Mouse (Mus musculus) limb, embryonic 10.5 days (tissue): ENCODE measurements around the gene Olfr1388. TPM values are rescaled to one million over a fixed set of nuclear protein-coding genes. Genes with fewer than 3 reads are reported as not detected.
"Not testable (repeated sequence)": the region's sequence is repeated elsewhere in the genome, so short reads cannot be mapped to it uniquely, and the experiment has no call there.

Experiments used
- DNase-seq: peaks from one replicate; pipeline ENCODE4 v3.0.0-alpha.2; 2017; ENCODE audit warnings: low spot score
- H3K27ac ChIP-seq: fragments of 300-500 bp; sonication (generic); 2 replicates; pipeline ENCODE4 v1.5.1; 2016; ENCODE audit warnings: mild to moderate bottlenecking
- H3K27me3 ChIP-seq: fragments of 300-500 bp; sonication (generic); 2 replicates; pipeline ENCODE4 v1.6.1; 2016; ENCODE audit warnings: low read depth, mild to moderate bottlenecking; ENCODE audit not compliant: poor library complexity, severe bottlenecking
- H3K36me3 ChIP-seq: fragments of 300-500 bp; sonication (generic); 2 replicates; pipeline ENCODE4 v1.6.1; 2016; ENCODE audit warnings: mild to moderate bottlenecking, moderate library complexity
- H3K4me1 ChIP-seq: fragments of 300-500 bp; sonication (generic); 2 replicates; pipeline ENCODE4 v1.6.1; 2016
- H3K4me3 ChIP-seq: fragments of 300-500 bp; sonication (generic); 2 replicates; pipeline ENCODE4 v1.5.1; 2016; ENCODE audit warnings: mild to moderate bottlenecking, moderate library complexity
- H3K9me3 ChIP-seq: fragments of 300-500 bp; sonication (generic); replicated peaks from 2 replicates; pipeline ENCODE4 v1.6.1; 2016; ENCODE audit warnings: mild to moderate bottlenecking
- WGBS: fragments of 180-500 bp; shearing (Covaris S2); methylation state at CpG from one replicate; pipeline ENCODE4 v1.1.7; 2016; 5-methylcytosine and 5-hydroxymethylcytosine counted together
- polyA plus RNA-seq: library from polyadenylated mRNA; unstranded; fragments of >200 nt; fragmentation: Nextera tagmentation; extraction: Ambion mirVana; gene quantifications from 2 replicates; pipeline ENCODE4 v1.2.1, GENCODE M21; 2016

Olfr1388 gene
- 0.09 and 0.10 TPM in 2 replicates for polyA plus RNA-seq

DNA sequence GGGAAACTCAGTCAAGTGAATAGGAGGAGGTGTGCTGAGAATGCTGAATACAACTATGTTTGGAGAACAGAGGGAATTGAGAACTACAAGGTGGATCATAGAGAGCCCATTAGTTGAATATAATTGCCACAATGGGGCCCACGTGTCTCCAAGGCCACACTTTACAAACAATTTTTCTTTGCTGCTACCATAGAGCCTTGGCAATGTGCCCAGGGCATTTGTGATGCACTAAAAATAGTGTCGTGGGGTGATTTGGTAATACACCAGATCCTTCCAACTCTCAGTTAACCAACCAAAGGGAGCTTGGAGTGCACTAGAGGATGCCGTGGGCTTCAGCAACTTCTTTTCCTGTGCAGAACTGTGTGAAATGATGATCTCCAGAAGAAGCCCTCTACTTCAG, at the start of gene Olfr1388:
Olfr1388 (plus strand) TSS at position 214 of the 400 bp plus-strand sequence.
- no peaks in the 10 kb centered on the region for H3K4me1 ChIP-seq
- no peaks in the 10 kb centered on the region for H3K36me3 ChIP-seq
- no peak within 1 kb of the TSS for H3K27ac ChIP-seq
- no peak within 1 kb of the TSS for H3K4me3 ChIP-seq
- H3K27me3 ChIP-seq: no peaks in the 10 kb centered on the region
- no peak for DNase-seq
- 89% methylated on average over 3 of the region's 3 CpGs for WGBS
- H3K9me3 ChIP-seq: no peaks in the 10 kb centered on the region

DNA sequence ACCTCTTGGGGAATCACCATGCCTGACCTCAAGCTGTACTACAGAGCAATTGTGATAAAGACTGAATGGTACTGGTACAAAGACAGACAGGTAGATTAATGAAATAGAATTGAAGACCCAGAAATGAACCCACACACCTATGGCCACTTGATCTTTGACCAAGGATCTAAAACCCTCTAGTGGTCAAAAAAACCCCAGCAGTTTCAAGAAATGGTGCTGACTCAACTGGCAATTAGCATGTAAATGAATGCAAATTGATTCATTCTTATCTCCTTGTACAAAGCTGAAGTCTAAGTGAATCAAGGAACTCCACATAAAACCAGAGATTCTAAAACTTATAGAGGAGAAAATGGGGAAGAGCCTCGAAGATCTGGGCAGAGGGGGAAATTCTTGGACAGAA, 43.7 kb upstream of the Olfr1388 start:
- not testable (repeated sequence) for H3K27me3 ChIP-seq, H3K4me1 ChIP-seq, H3K36me3 ChIP-seq, H3K27ac ChIP-seq, H3K4me3 ChIP-seq, H3K9me3 ChIP-seq, DNase-seq
- WGBS: 85% methylated on average over 1 of the region's 1 CpGs

DNA sequence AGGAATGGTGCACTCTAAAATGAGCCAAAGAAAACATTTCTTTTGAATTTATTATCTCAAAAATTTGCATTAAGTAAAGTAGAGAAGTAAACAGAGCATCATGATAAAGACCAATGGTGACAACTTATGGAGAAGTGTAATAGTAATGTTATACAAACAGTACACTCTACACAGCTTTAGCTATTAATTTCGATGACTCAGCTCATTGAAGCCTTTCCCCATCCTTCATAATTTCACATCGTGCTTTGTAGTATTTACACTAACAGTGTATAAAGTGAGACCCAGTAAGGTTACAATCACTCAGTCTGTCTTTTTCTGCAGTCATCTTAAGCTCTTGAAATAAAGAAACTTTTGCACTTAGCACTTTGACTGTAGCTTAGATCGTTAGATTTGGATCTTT, 29.6 kb upstream of the Olfr1388 start:
- Histone ChIP-seq H3K36me3 (no peaks in the 10 kb centered on the region), H3K4me1 (no peaks in the 10 kb centered on the region), H3K27me3 (no peaks in the 10 kb centered on the region), H3K9me3 (no peaks in the 10 kb centered on the region), H3K27ac (no peak overlapping the region), H3K4me3 (no peak overlapping the region)
- 78% methylated on average over 3 of the region's 3 CpGs for WGBS
- DNase-seq: no peak

DNA sequence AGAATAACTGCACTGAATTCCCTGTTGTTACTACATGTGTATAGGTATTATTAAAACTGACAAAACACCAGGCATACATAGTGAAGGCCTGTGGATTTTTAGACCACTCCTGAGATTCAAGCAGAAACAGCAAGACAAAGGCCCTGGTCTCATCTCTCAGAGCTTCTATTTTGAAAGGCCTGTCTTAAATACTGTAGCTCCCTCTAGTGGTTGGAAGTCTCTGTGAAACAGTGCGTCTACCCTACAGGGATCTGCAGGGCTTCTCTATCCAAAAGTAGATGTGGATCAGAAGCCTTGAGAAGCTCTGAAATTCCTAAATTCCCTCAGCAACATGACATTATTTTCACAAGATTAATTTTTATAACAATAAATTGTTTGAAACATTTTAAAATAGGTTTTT, 25.9 kb upstream of the Olfr1388 start:
- DNase-seq: no peak
- 33% methylated on average over 1 of the region's 1 CpGs for WGBS
- H3K27ac ChIP-seq: no peak overlapping the region
- no peak overlapping the region for H3K4me3 ChIP-seq
- H3K27me3 ChIP-seq: no peaks in the 10 kb centered on the region
- H3K36me3 ChIP-seq: no peaks in the 10 kb centered on the region
- H3K9me3 ChIP-seq: no peaks in the 10 kb centered on the region
- no peaks in the 10 kb centered on the region for H3K4me1 ChIP-seq

GRCm38 (mm10) chr11:49422767-49423166, 13.7 kb upstream of the Olfr1388 start, which contains the start of gene Olfr1389:
TSS of gene Olfr1389 (plus strand) at chr11:49423067.
- Histone ChIP-seq H3K9me3 (no peaks in the 10 kb centered on the region), H3K36me3 (no peaks in the 10 kb centered on the region), H3K4me1 (no peaks in the 10 kb centered on the region), H3K27ac (no peak within 1 kb of the TSS), H3K27me3 (no peaks in the 10 kb centered on the region), H3K4me3 (no peak within 1 kb of the TSS)
- DNase-seq: no peak
- 94% methylated on average over 2 of the region's 2 CpGs for WGBS

DNA sequence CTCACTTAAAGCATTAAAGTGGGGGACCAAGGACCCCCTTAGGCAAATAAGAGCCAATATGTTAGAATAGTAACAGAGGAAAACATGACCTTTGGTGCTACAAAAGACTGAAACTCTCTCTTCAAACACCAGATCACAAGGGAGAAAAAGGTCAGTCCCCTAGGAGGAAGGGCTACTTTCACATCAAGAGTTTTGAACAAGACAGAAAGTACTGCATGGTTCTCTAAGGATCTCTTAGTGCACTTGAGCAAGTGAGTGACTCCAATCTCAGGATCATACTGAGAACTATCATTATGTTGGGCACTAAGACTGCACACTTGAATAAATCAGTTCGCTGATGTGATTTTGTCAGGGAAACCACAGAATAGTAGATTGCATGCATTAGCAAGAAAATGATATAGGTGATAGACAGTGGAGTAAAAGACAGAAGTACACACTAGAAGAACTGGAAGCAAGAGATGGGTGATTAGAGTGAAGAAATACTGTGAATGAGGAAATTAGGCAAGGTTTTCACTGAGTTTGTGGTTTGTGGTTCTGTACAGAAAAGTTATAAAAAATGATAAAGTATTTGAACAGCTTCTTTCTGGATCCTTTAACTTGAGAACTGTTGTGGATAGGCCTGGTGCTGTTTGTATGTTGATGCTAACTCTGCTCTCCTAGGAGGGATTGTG, 11.0 kb upstream of the Olfr1388 start:
- no peak overlapping the region for H3K27ac ChIP-seq
- H3K4me1 ChIP-seq: no peaks in the 10 kb centered on the region
- no peaks in the 10 kb centered on the region for H3K9me3 ChIP-seq
- H3K27me3 ChIP-seq: no peaks in the 10 kb centered on the region
- WGBS: 93% methylated on average over 1 of the region's 1 CpGs
- no peak for DNase-seq
- no peaks in the 10 kb centered on the region for H3K36me3 ChIP-seq
- no peak overlapping the region for H3K4me3 ChIP-seq

DNA sequence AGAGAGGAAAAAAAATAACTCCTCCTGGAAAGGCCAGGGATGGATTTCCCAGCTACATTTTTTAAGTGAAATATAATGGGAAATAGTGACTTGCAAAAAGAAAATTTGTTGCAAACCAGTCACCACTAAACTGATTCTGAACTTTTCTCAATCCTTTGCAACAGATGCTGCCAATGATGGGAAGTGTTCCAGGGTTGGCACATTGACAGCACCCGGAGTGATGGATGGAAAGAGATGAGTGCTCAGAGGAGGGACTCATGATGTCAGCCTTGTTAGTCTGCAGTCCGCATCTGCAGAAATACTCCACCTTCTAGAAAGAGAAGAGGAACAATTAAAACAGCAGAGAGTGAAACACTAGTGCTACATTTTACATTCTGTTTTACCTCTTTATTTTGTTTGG, 6.8 kb upstream of the Olfr1388 start:
- no peak for DNase-seq
- Histone ChIP-seq H3K4me1 (no peaks in the 10 kb centered on the region), H3K27me3 (no peaks in the 10 kb centered on the region), H3K27ac (no peak overlapping the region), H3K4me3 (no peak overlapping the region), H3K9me3 (no peaks in the 10 kb centered on the region), H3K36me3 (no peaks in the 10 kb centered on the region)
- 90% methylated on average over 2 of the region's 2 CpGs for WGBS

- WGBS: 77% methylated on average over 1 of the region's 1 CpGs
- DNase-seq: no peak
- no peaks in the 10 kb centered on the region for H3K4me1 ChIP-seq
These were observed 18.6 kb downstream of the Olfr1388 start, which contains the start of gene Olfr1387 for GRCm38 (mm10) chr11:49455043-49455442. TSS of gene Olfr1387 (plus strand) at chr11:49455343.

DNA sequence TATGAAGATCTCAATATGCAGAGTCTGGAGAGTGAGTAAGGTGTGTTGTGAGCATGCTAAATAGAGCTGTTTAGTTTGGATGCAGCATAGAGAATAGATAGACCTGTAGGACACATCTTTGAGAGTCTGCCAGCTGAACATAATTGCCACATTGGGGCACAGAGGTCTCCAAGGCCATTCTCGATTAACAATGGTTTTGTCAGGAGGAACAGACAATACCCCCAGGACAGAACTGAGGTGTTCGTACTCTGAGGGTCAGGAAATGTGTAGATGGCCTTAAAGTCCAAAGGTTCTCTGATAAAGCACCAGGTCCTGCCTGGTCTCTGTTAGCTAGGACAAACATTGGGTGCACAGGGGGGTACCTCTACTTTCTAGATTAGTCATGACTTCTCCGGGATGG, 28.3 kb downstream of the Olfr1388 start, which contains the start of gene Olfr1386:
Olfr1386 (plus strand) TSS at position 301 of the 400 bp plus-strand sequence.
- DNase-seq, H3K27ac ChIP-seq, H3K4me1 ChIP-seq, H3K4me3 ChIP-seq, H3K9me3 ChIP-seq, H3K27me3 ChIP-seq, H3K36me3 ChIP-seq: not testable (repeated sequence)
- WGBS: 76% methylated on average over 3 of the region's 3 CpGs

More at GRCm38 (mm10) chr11:49455043-49455442, 18.6 kb downstream of the Olfr1388 start, which contains the start of gene Olfr1387:
- Histone ChIP-seq H3K4me3 (no peak within 1 kb of the TSS), H3K27ac (no peak within 1 kb of the TSS), H3K9me3 (no peaks in the 10 kb centered on the region), H3K27me3 (no peaks in the 10 kb centered on the region), H3K36me3 (no peaks in the 10 kb centered on the region)

GRCm38 (mm10) chr11:49485973-49486372, 49.5 kb downstream of the Olfr1388 start:
- 28% methylated on average over 4 of the region's 4 CpGs for WGBS
- Histone ChIP-seq H3K36me3 (no peaks in the 10 kb centered on the region), H3K9me3 (no peaks in the 10 kb centered on the region), H3K27me3 (no peaks in the 10 kb centered on the region), H3K4me3 (no peak overlapping the region), H3K27ac (no peak overlapping the region), H3K4me1 (no peaks in the 10 kb centered on the region)
- no peak for DNase-seq

- WGBS: 74% methylated on average over 1 of the region's 1 CpGs
- H3K4me3 ChIP-seq, DNase-seq, H3K27ac ChIP-seq, H3K36me3 ChIP-seq, H3K4me1 ChIP-seq, H3K9me3 ChIP-seq, H3K27me3 ChIP-seq: not testable (repeated sequence)
These were observed 52.3 kb downstream of the Olfr1388 start, which contains the start of gene Olfr1385 for GRCm38 (mm10) chr11:49488770-49489169. TSS of gene Olfr1385 (plus strand) at chr11:49489070.
